Mouse (Mus musculus) erythroblast, embryonic 14.5 days (primary cell): Measurements from ENCODE around the gene Mrps14.

Source experiments
- GATA1 ChIP-seq: IDR thresholded peaks from 2 replicates; pipeline ENCODE4 v1.6.1; 2012; ENCODE audit warnings: low read length, inconsistent platforms, mixed read lengths
- TAL1 ChIP-seq: IDR thresholded peaks from 3 replicates; pipeline ENCODE4 v1.6.1; 2012; ENCODE audit warnings: low read length, inconsistent platforms, mixed read lengths

- TF ChIP-seq GATA1 (no peak), TAL1 (no peak)
These were observed 36.0 kb downstream of the Mrps14 start for GRCm38 (mm10) chr1:160231013-160231412.
